Mouse (Mus musculus) splenic B cell, adult 2 months (primary cell): Measurements from ENCODE around the gene Ppfibp2.

Experiments
- DNase-seq: peaks from one replicate; pipeline ENCODE4 v3.0.0-alpha.2; 2011; ENCODE audit warnings: low read depth, low spot score
- H3K27me3 ChIP-seq: 2 replicates; pipeline ENCODE4 v1.6.1; 2012; ENCODE audit warnings: mild to moderate bottlenecking, low read length, moderate library complexity, mixed read lengths; ENCODE audit not compliant: control insufficient read depth, poor library complexity, insufficient read depth, severe bottlenecking
- H3K36me3 ChIP-seq: 2 replicates; pipeline ENCODE4 v1.6.1; 2012; ENCODE audit warnings: mild to moderate bottlenecking, low read length, moderate library complexity, mixed read lengths; ENCODE audit not compliant: control insufficient read depth, poor library complexity, insufficient read depth, severe bottlenecking

The Ppfibp2 gene

GRCm38 (mm10) chr7:107596753-107597152, 1.7 kb downstream of the Ppfibp2 start:
- DNase-seq: no peak
- H3K36me3 ChIP-seq: no peaks in the 10 kb centered on the region
- no peaks in the 10 kb centered on the region for H3K27me3 ChIP-seq

- Histone ChIP-seq H3K27me3 (no peaks in the 10 kb centered on the region), H3K36me3 (no peaks in the 10 kb centered on the region)
- no peak for DNase-seq
Measured at GRCm38 (mm10) chr7:107597956-107598355, 2.9 kb downstream of the Ppfibp2 start.

- Histone ChIP-seq H3K27me3 (no peaks in the 10 kb centered on the region), H3K36me3 (no peaks in the 10 kb centered on the region)
- no peak for DNase-seq
Measured at GRCm38 (mm10) chr7:107600651-107601050, 5.6 kb downstream of the Ppfibp2 start.

- no peak for DNase-seq
- no peaks in the 10 kb centered on the region for H3K36me3 ChIP-seq
- no peaks in the 10 kb centered on the region for H3K27me3 ChIP-seq
Measured at GRCm38 (mm10) chr7:107602505-107602904, 7.5 kb downstream of the Ppfibp2 start.

- no peaks in the 10 kb centered on the region for H3K36me3 ChIP-seq
- no peaks in the 10 kb centered on the region for H3K27me3 ChIP-seq
- no peak for DNase-seq
Measured at GRCm38 (mm10) chr7:107602913-107603312, 7.9 kb downstream of the Ppfibp2 start.

- Histone ChIP-seq H3K36me3 (no peaks in the 10 kb centered on the region), H3K27me3 (no peaks in the 10 kb centered on the region)
- DNase-seq: peak; percentile 45
Measured at GRCm38 (mm10) chr7:107607766-107608165, 12.8 kb downstream of the Ppfibp2 start.

DNA sequence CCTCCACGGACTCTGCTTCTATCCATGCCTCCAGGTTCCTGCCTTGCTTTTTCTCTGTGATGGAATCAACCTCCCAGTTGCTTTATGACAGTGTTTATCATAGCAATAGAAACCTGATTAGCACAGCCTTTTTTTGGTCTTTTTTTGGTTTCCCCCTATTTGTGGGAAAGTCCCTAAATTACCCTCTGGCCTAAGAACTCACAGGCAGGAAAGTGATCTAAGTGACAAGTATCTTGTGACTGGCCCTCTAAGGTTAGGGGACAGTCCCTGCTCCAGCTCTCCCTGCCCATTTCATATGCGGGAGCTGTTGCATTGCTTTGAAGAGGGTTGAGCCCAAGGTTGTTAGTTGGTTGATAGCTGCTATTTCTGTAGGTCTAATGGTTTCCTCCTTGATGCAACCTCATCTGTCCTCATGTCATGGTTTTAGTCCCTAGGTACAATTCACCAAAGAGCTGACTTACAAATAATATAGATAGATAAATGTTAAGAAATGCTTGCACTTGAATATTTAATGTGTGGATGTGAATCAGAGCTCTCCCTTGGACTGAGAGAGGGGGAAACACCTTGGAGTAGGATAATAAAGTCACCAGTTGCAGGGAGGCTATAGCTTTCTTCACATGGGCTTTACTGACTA, 14.7 kb downstream of the Ppfibp2 start:
- Histone ChIP-seq H3K27me3 (no peaks in the 10 kb centered on the region), H3K36me3 (no peaks in the 10 kb centered on the region)
- peak; percentile 84 for DNase-seq

- no peak for DNase-seq
- no peaks in the 10 kb centered on the region for H3K36me3 ChIP-seq
- no peaks in the 10 kb centered on the region for H3K27me3 ChIP-seq
Measured at GRCm38 (mm10) chr7:107610880-107611279, 15.9 kb downstream of the Ppfibp2 start.

DNA sequence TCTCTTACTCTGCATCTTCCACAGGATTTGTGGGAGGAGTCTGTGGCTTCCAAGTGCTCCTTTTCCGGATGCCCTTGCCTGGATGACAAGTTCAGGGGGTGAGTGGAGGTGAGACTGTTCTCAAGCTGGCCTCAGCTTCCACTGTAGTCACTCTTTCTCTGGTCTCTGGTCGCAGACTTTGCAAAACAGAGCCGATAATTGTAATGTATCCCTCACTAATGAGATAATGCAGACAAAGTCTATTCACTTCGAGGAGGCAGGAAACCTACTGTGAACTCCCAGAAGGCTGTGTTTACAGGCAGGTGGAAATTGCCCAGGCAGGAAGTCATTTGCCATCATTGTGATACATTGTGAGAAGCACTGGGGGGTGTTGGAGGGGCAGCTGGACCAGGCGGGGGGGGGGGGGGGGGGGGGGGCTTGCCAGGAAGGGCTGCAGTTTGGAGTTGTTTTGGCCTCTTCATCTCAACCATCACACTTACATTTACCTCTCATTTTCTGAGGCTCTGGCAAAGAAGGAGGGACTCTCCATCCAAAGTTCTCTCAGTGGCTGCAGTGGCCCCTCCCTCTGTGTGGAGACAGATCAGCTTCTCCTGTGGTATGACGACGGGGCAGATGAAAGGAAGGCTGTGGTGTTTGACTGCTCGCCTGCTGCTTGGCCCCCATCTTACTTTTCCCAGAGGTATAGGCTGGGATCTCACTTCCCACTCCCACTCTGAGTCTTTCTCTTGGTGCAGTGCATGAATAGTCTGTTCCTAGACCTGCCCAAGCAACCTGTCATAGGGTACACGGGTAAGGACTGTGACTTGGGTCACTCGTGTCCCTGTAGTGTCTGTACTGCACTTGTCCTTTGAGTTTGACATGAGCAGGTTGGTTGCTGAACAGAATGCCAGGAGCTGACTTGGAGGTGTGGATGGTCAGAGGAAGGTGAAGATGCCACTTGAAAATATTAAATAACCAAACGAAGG, 23.3 kb downstream of the Ppfibp2 start:
- H3K27me3 ChIP-seq: no peaks in the 10 kb centered on the region
- DNase-seq: no peak
- no peaks in the 10 kb centered on the region; the same call in 1 of the 2 replicates for H3K36me3 ChIP-seq

- no peak for DNase-seq
- Histone ChIP-seq H3K36me3 (no peaks in the 10 kb centered on the region; the same call in 1 of the 2 replicates), H3K27me3 (no peaks in the 10 kb centered on the region)
Measured at GRCm38 (mm10) chr7:107619225-107619624, 24.2 kb downstream of the Ppfibp2 start.

DNA sequence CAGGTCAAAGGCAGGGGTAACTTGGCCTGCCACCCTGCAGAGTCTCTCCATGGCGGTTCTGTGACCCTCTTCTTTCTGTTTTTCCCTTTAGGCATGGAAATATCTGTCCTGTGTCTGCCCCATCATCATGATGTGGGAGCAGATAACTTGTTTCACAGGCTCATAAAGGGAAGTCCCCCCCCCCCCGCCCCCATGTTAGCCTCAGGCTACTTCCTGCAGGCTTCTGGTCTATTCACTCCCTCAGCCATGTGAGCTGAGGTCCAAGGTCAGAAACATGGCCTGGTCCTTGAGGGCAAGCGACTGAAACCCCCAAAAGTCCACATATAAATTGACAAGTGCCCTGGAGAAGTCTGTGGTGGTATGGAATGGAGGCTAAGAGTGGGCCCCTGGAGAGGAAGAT, 25.1 kb downstream of the Ppfibp2 start:
- DNase-seq: peak; percentile 18
- Histone ChIP-seq H3K27me3 (no peaks in the 10 kb centered on the region), H3K36me3 (no peaks in the 10 kb centered on the region; the same call in 1 of the 2 replicates)

DNA sequence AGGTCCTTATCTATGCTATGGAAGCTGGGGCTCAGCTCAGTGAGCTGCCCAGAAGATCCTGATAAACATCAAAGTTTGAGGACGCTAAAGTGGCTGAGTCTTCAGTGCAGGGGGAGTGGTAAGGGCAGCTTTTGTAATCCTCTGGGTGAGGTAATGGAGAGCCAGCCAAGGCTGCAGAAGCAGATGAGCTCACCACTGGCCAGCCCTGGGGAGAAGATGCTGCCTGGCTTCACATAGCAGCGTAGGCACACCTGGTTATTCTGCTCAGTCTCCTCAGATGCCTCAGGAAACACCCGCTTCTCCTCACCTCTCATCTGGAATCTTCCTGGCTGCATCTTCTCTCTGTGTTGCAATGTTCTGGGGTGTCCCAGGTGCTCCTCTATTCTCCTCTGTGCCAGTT, 29.4 kb downstream of the Ppfibp2 start:
- no peak for DNase-seq
- H3K27me3 ChIP-seq: no peaks in the 10 kb centered on the region
- H3K36me3 ChIP-seq: no peaks in the 10 kb centered on the region

DNA sequence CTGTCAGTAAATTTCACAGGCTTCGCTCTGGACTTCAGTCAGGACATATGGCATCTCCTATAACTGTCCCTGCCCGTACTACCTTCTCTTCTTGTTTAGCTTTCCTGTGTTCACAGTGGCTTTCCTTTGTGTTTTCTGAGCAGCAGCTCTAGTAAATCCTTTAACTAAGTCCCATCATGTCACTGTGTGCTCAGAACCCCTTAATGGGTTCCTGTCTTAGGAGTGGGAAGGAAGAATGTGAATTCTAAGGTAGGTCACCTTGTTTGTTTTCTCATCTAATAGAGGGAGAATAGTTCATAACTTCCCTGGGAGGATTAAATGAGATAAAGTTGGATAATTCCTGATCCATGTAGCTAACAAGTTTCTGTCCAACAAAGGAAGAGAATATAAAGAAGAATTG, 30.1 kb downstream of the Ppfibp2 start, which contains the start of gene 5330417H12Rik:
Gene 5330417H12Rik, minus strand, starts transcription at position 101 of the 400 bp plus-strand sequence.
- no peaks in the 10 kb centered on the region for H3K36me3 ChIP-seq
- DNase-seq: no peak
- no peaks in the 10 kb centered on the region for H3K27me3 ChIP-seq

- no peaks in the 10 kb centered on the region for H3K36me3 ChIP-seq
- no peak for DNase-seq
- no peaks in the 10 kb centered on the region for H3K27me3 ChIP-seq
Measured at GRCm38 (mm10) chr7:107625781-107626180, 30.8 kb downstream of the Ppfibp2 start.

DNA sequence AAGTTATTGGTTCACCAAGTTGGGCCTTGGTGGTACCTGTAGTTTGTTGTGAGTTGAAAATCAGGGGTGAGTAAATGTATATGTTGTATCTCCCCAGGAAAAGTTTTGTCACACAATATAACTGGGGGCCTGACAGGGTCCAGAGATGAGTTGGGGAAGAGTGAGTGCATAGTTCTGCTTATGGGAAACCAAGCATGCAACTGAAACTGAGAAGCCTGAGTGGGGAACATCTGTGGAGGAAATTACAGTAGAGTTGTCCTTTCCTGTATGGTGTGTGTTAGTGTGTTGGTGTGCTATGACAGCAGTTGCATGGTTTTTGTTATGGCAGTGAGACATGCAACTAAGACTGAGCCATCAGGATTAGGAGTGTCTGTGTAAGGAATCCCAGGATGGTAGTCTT, 33.4 kb downstream of the Ppfibp2 start:
- Histone ChIP-seq H3K27me3 (no peaks in the 10 kb centered on the region), H3K36me3 (no peaks in the 10 kb centered on the region)
- peak; percentile 61 for DNase-seq
